Mouse (Mus musculus) CH12.LX (cell line): ENCODE results near the gene Rundc3a. TPM values are rescaled to one million over a fixed set of nuclear protein-coding genes. Genes with fewer than 3 reads are reported as not detected.
A peak's percentile ranks its signal among the peaks of the same experiment; 100 is the strongest.

Experiments
- DNase-seq: peaks from one replicate; pipeline ENCODE4 v3.0.0-alpha.2; 2013; ENCODE audit errors: extremely low read depth
- H3K27ac ChIP-seq: 2 replicates; pipeline ENCODE4 v1.5.1; 2012; ENCODE audit warnings: low read depth, mild to moderate bottlenecking, control low read depth, moderate library complexity; ENCODE audit not compliant: insufficient read depth
- H3K27me3 ChIP-seq: replicated peaks from 2 replicates; pipeline ENCODE3; 2012; ENCODE audit warnings: inconsistent platforms
- H3K36me3 ChIP-seq, 2 experiments: replicated peaks in 1 of 2; 2 replicates each; pipeline versions ENCODE3 to v1.6.1; 2012; ENCODE audit warnings: inconsistent platforms in 1 of 2, low read length in 1 of 2, mild to moderate bottlenecking in 1 of 2, mixed read lengths in 1 of 2, moderate library complexity in 1 of 2; ENCODE audit not compliant: control insufficient read depth in 1 of 2, insufficient read depth in 1 of 2
- H3K4me1 ChIP-seq, 2 experiments: 2 replicates each; pipeline ENCODE4 v1.6.1; 2012; ENCODE audit warnings: inconsistent platforms in 1 of 2, moderate library complexity in 1 of 2; ENCODE audit not compliant: insufficient read depth in 2 of 2, control insufficient read depth in 1 of 2
- H3K4me2 ChIP-seq: 2 replicates; pipeline ENCODE4 v1.6.1; 2012; ENCODE audit warnings: low read depth, mild to moderate bottlenecking, control low read depth; ENCODE audit not compliant: poor library complexity, insufficient read depth, severe bottlenecking
- H3K4me3 ChIP-seq, 3 experiments: fragments of 150-350 bp in 1 of 3; sonication (generic) in 1 of 3; replicated peaks in 1 of 3; 2 replicates each; pipeline versions ENCODE3 to v1.5.1; 2011 to 2012; ENCODE audit warnings: low read depth in 2 of 3, low read length in 2 of 3, mild to moderate bottlenecking in 2 of 3, moderate library complexity in 2 of 3, control low read depth in 1 of 3, improper control_type of control experiment in 1 of 3, inconsistent platforms in 1 of 3, mixed read lengths in 1 of 3; ENCODE audit not compliant: poor library complexity in 1 of 3
- H3K79me2 ChIP-seq: replicated peaks from 2 replicates; pipeline ENCODE4 v1.6.1; 2012; ENCODE audit warnings: mild to moderate bottlenecking, moderate library complexity; ENCODE audit not compliant: control insufficient read depth, poor library complexity, insufficient read depth, severe bottlenecking; ENCODE audit errors: extremely low read depth
- H3K9ac ChIP-seq: 2 replicates; pipeline ENCODE4 v1.6.1; 2012; ENCODE audit warnings: low read depth, mild to moderate bottlenecking, control low read depth, moderate library complexity; ENCODE audit not compliant: insufficient read depth
- H3K9me3 ChIP-seq: replicated peaks from 2 replicates; pipeline ENCODE3; 2012; ENCODE audit warnings: low read length, inconsistent platforms, mixed read lengths
- CHD1 ChIP-seq: IDR thresholded peaks from 2 replicates; pipeline ENCODE4 v1.6.1; 2012; ENCODE audit warnings: low read depth, low read length, improper control_type of control experiment, inconsistent platforms
- E2F4 ChIP-seq: IDR thresholded peaks from 2 replicates; pipeline ENCODE4 v1.6.1; 2011; ENCODE audit warnings: low read depth, low read length, improper control_type of control experiment; ENCODE audit not compliant: insufficient replicate concordance
- ELF1 ChIP-seq: IDR thresholded peaks from 2 replicates; pipeline ENCODE4 v1.6.1; 2014; ENCODE audit warnings: low read depth, mild to moderate bottlenecking, inconsistent platforms, low read length, improper control_type of control experiment
- EP300 ChIP-seq: IDR thresholded peaks from 2 replicates; pipeline ENCODE4 v1.6.1; 2011; ENCODE audit warnings: low read length, improper control_type of control experiment
- ETS1 ChIP-seq: conservative IDR thresholded peaks from 2 replicates; pipeline ENCODE4 v1.6.1; 2012; ENCODE audit warnings: low read depth, mild to moderate bottlenecking, inconsistent platforms, low read length, improper control_type of control experiment, moderate library complexity
- GABPA ChIP-seq: IDR thresholded peaks from 2 replicates; pipeline ENCODE4 v1.6.1; 2012; ENCODE audit warnings: low read depth, low read length, improper control_type of control experiment, inconsistent platforms; ENCODE audit not compliant: insufficient replicate concordance
- IRF4 ChIP-seq: IDR thresholded peaks from 2 replicates; pipeline ENCODE4 v1.6.1; 2014; ENCODE audit warnings: low read depth, mild to moderate bottlenecking, inconsistent platforms, low read length, improper control_type of control experiment
- JUN ChIP-seq: IDR thresholded peaks from 2 replicates; pipeline ENCODE4 v1.6.1; 2011; ENCODE audit warnings: low read depth, mild to moderate bottlenecking, low read length, improper control_type of control experiment, moderate library complexity; ENCODE audit not compliant: insufficient read depth
- MAZ ChIP-seq: IDR thresholded peaks from 2 replicates; pipeline ENCODE4 v1.6.1; 2012; ENCODE audit warnings: low read depth, mild to moderate bottlenecking, inconsistent platforms, low read length, improper control_type of control experiment, moderate library complexity
- MEF2A ChIP-seq: IDR thresholded peaks from 2 replicates; pipeline ENCODE4 v1.6.1; 2014; ENCODE audit warnings: low read depth, mild to moderate bottlenecking, inconsistent platforms, low read length, improper control_type of control experiment, borderline replicate concordance
- MXI1 ChIP-seq: IDR thresholded peaks from 2 replicates; pipeline ENCODE4 v1.6.1; 2011; ENCODE audit warnings: mild to moderate bottlenecking, low read depth, low read length, improper control_type of control experiment
- NRF1 ChIP-seq: IDR thresholded peaks from 2 replicates; pipeline ENCODE4 v1.6.1; 2014; ENCODE audit warnings: low read depth, mild to moderate bottlenecking, inconsistent platforms, low read length, improper control_type of control experiment, moderate library complexity
- POLR2A ChIP-seq: IDR thresholded peaks from 2 replicates; pipeline ENCODE4 v1.6.1; 2011; ENCODE audit warnings: low read depth, mild to moderate bottlenecking, improper control_type of control experiment, low read length
- RAD21 ChIP-seq: IDR thresholded peaks from 2 replicates; pipeline ENCODE4 v1.6.1; 2011; ENCODE audit warnings: low read depth, mild to moderate bottlenecking, low read length, improper control_type of control experiment, moderate library complexity
- RCOR1 ChIP-seq: conservative IDR thresholded peaks from 2 replicates; pipeline ENCODE4 v1.6.1; 2012; ENCODE audit warnings: low read depth, mild to moderate bottlenecking, inconsistent platforms, low read length, improper control_type of control experiment
- SIN3A ChIP-seq: IDR thresholded peaks from 2 replicates; pipeline ENCODE4 v1.6.1; 2012; ENCODE audit warnings: low read length, improper control_type of control experiment, inconsistent platforms
- TBP ChIP-seq: conservative IDR thresholded peaks from 2 replicates; pipeline ENCODE4 v1.6.1; 2011; ENCODE audit warnings: low read depth, low read length, improper control_type of control experiment
- USF2 ChIP-seq: conservative IDR thresholded peaks from 2 replicates; pipeline ENCODE4 v1.6.1; 2011; ENCODE audit warnings: low read depth, low read length, improper control_type of control experiment
- ZC3H11A ChIP-seq: IDR thresholded peaks from 2 replicates; pipeline ENCODE4 v1.6.1; 2012; ENCODE audit warnings: low read depth, mild to moderate bottlenecking, inconsistent platforms, low read length, improper control_type of control experiment
- ZMIZ1 ChIP-seq: IDR thresholded peaks from 2 replicates; pipeline ENCODE4 v1.6.1; 2012; ENCODE audit warnings: low read depth, mild to moderate bottlenecking, inconsistent platforms, low read length, improper control_type of control experiment
- ZNF384 ChIP-seq: IDR thresholded peaks from 2 replicates; pipeline ENCODE4 v1.6.1; 2012; ENCODE audit warnings: low read depth, low read length, improper control_type of control experiment, inconsistent platforms
- dilution Hi-C: fragments of 300-500 bp; cut with MboI; formaldehyde crosslinking; loops from 2 replicates; pipeline ENCODE4 v1.14.3; 2020; ENCODE audit warnings: low sequenced_read_pairs; ENCODE audit not compliant: extremely low pct_unique_long_range_greater_than_20kb, extremely low pct_ligation_motif_present
- in situ Hi-C: fragments of 300-500 bp; cut with MboI; formaldehyde crosslinking; loops from 3 replicates; pipeline ENCODE4 v1.14.3; 2019; ENCODE audit warnings: low sequenced_read_pairs, low pct_ligation_motif_present, low pct_unique_long_range_greater_than_20kb, mixed read lengths
- polyA plus RNA-seq: library from polyadenylated mRNA; unstranded; fragments of >175 nt; gene quantifications from 2 replicates; pipeline ENCODE4 v1.2.1, GENCODE M21; 2012; ENCODE audit warnings: low read depth; ENCODE audit not compliant: insufficient read length
- total RNA-seq, 2 experiments: library from RNA; depleted of rRNA; stranded (reverse); fragments of 300-350 nt in 1 of 2; fragments of >200 nt in 1 of 2; gene quantifications; 2 replicates each; pipeline ENCODE4 v1.2.3; 2012 to 2014

Rundc3a gene
- total and polyA plus RNA-seq, 3 experiments, result 1.4 to 16.3 (median 3.3) TPM

GRCm38 (mm10) chr11:102404161-102405010, 11.2 kb downstream of the Rundc3a start:
- H3K4me3 ChIP-seq, result no peak overlapping the region
- no peak overlapping the region for H3K9ac ChIP-seq

GRCm38 (mm10) chr11:102405544-102406285, 12.5 kb downstream of the Rundc3a start:
- TF ChIP-seq CHD1 (no peak), MXI1 (no peak), GABPA (no peak), E2F4 (no peak), TBP (no peak), EP300 (no peak), ZNF384 (no peak), MEF2A (no peak), ELF1 (no peak), IRF4 (no peak), RAD21 (no peak)
- TF ChIP-seq, all 38 proteins: peak for 0
- in situ Hi-C loops, result loop anchor here (5.0 kb wide), 1 partner anchor 83 kb away; no protein-coding TSS in a partner anchor
- Histone ChIP-seq H3K9me3 (no peaks in the 10 kb centered on the region), H3K27me3 (no peaks in the 10 kb centered on the region), H3K79me2 (peaks cover 12% of the 10 kb centered on the region), H3K27ac (no peak overlapping the region), H3K36me3 (peaks cover 41 to 52% of the 10 kb centered on the region in 2 experiments), H3K9ac (peak overlapping the region; percentile 97), H3K4me2 (peak overlapping the region; percentile 75), H3K4me1 (peaks cover 8 to 40% of the 10 kb centered on the region in 2 experiments), H3K4me3 (peak overlapping the region in 2 of 3 experiments; percentile 63 to 87)
- DNase-seq, result no peak
- dilution Hi-C loops, result loop anchor here (25.0 kb wide), 1 partner anchor 93 kb away; the partner anchor contains the start of gene Ubtf

More at GRCm38 (mm10) chr11:102404161-102405010, 11.2 kb downstream of the Rundc3a start:
- no peak overlapping the region for H3K27ac ChIP-seq
- no peak overlapping the region for H3K4me2 ChIP-seq
- H3K27me3 ChIP-seq, result no peaks in the 10 kb centered on the region
- H3K4me1 ChIP-seq, result peaks cover 8 to 34% of the 10 kb centered on the region in 2 experiments
- no peak for DNase-seq
- no peaks in the 10 kb centered on the region for H3K9me3 ChIP-seq
- in situ Hi-C loops (loop anchor here (5.0 kb wide), 1 partner anchor 82 kb away; no protein-coding TSS in a partner anchor), dilution Hi-C loops (loop anchor here (25.0 kb wide), 1 partner anchor 92 kb away; the partner anchor contains the start of gene Ubtf)
- H3K79me2 ChIP-seq, result peaks cover 12% of the 10 kb centered on the region
- TF ChIP-seq TBP (no peak), RCOR1 (no peak), IRF4 (no peak), SIN3A (no peak), POLR2A (no peak), NRF1 (no peak), ELF1 (no peak), ZC3H11A (no peak), USF2 (no peak), JUN (no peak), ETS1 (no peak), ZMIZ1 (no peak), MAZ (no peak), CHD1 (no peak)
- peaks cover 43 to 60% of the 10 kb centered on the region in 2 experiments for H3K36me3 ChIP-seq
